Mouse (Mus musculus): ENCODE measurements at regions not wholly inside any gene's neighbourhood (a gene's known extent, or its start where the extent isn't known, plus 50 kb on each side); places are given as distances from the start of the nearest gene placed in this dataset.

DNA sequence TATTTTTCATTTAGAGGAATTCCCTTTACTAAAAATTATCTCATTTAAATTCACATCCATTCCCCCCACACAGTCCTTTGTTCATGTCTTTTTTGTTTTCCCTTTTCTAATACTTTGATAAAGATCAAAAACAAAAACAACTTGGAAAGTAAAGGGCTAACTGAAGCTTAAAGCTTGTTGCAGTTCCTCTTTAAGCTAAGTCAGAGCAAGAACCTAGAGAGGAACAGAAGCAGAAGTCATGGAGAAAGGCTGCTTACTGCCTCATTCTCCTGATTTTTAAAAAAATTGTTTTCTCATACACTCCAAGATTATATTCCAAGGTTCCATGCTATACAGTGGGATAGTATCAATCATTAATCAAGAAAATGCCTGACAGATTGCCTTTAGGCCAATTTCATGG is 116.6 kb downstream of the Rassf9 start:
- TF ChIP-seq CTCF (IDR thresholded peaks at IDR 0.05; ENCODE audit: low read depth) (no peak), EP300 (IDR thresholded peaks at IDR 0.05; ENCODE audit: low read depth) (no peak)

Data from liver, postnatal 0 days (tissue).